Mouse (Mus musculus): Measurements from ENCODE around the gene Fitm2.

DNA sequence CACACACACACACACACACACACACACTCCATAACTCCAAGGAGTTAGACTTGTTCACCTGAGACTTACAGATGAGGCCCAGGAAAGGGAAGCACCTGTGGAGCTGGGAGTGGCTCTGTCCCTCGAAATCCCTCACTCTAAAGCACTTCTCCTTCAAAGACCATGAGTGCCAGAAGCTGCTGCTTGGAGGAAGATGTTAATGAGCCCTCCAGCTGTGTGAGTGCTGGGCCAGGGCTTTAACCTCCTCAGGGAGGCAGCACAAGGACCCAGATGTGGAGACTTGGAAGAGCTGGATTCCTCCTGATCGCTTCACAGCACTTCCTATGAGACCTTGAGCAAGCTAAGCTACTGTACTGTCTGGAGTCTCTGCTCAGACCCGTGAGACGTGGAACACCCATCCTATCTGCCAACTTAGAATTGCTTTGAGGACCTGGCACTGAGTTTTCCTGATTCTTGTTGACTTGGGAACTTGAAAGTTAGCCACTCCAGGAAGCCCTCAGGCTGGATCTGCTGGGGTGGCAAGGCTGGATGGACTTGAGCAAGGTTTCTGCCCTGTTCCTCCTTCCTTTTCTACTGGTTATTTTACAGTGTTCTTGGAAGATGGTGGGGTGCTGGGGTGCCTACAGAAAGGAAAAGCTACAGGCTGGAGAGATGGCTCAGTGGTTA, 44.0 kb downstream of the Fitm2 start:
- TF ChIP-seq CTCF (IDR thresholded peaks at IDR 0.05; ENCODE audit: control insufficient read depth, insufficient read depth, insufficient replicate concordance, low read depth, low read length) (no peak), POLR2A (IDR thresholded peaks at IDR 0.05; ENCODE audit: control insufficient read depth, low read depth, low read length) (no peak)
